Mouse (Mus musculus): ENCODE measurements at regions not wholly inside any gene's neighbourhood (a gene's known extent, or its start where the extent isn't known, plus 50 kb on each side); places are given as distances from the start of the nearest gene placed in this dataset.

- DNase-seq (ENCODE audit: low spot score), result no peak
- H3K36me3 ChIP-seq (replicated peaks), result no peaks in the 10 kb centered on the region
- TF ChIP-seq GATA1 (IDR thresholded peaks at IDR 0.05; ENCODE audit: borderline replicate concordance, low read length) (no peak), POLR2AphosphoS5 (IDR thresholded peaks at IDR 0.05; ENCODE audit: insufficient replicate concordance, low read depth, low read length) (no peak), CTCF (IDR thresholded peaks at IDR 0.05; ENCODE audit: low read depth, low read length) (no peak), GATA2 (IDR thresholded peaks at IDR 0.05; ENCODE audit: borderline replicate concordance, low read depth, low read length) (no peak), TAL1 (conservative IDR thresholded peaks at IDR 0.05; ENCODE audit: low read depth, low read length) (no peak)
- peaks cover 2% of the 10 kb centered on the region; the same call in 1 of the 2 replicates for H3K27me3 ChIP-seq (ENCODE audit: insufficient read depth, low read length)
- no peaks in the 10 kb centered on the region for H3K9me3 ChIP-seq (replicated peaks)
- H3K4me3 ChIP-seq (ENCODE audit: low read depth, low read length), result no peak overlapping the region
- H3K4me1 ChIP-seq (ENCODE audit: insufficient read depth, low read depth, low read length), result no peaks in the 10 kb centered on the region
- no peak for ATAC-seq (ENCODE audit: extremely low read depth, insufficient number of reproducible peaks, low FRiP score, poor library complexity, severe bottlenecking)
Observed at GRCm38 (mm10) chr13:6029461-6029860, 168.2 kb downstream of the Klf6 start.

GRCm38 (mm10) chr13:6030128-6030527 is 168.8 kb downstream of the Klf6 start:
- H3K36me3 ChIP-seq (replicated peaks), result no peaks in the 10 kb centered on the region
- TF ChIP-seq POLR2AphosphoS5 (IDR thresholded peaks at IDR 0.05; ENCODE audit: insufficient replicate concordance, low read depth, low read length) (no peak), GATA1 (IDR thresholded peaks at IDR 0.05; ENCODE audit: borderline replicate concordance, low read length) (no peak), CTCF (IDR thresholded peaks at IDR 0.05; ENCODE audit: low read depth, low read length) (no peak), TAL1 (conservative IDR thresholded peaks at IDR 0.05; ENCODE audit: low read depth, low read length) (no peak), GATA2 (IDR thresholded peaks at IDR 0.05; ENCODE audit: borderline replicate concordance, low read depth, low read length) (no peak)
- ATAC-seq (ENCODE audit: extremely low read depth, insufficient number of reproducible peaks, low FRiP score, poor library complexity, severe bottlenecking) (no peak), DNase-seq (ENCODE audit: low spot score) (no peak)
- peaks cover 2% of the 10 kb centered on the region; the same call in 1 of the 2 replicates for H3K27me3 ChIP-seq (ENCODE audit: insufficient read depth, low read length)
- no peak overlapping the region for H3K4me3 ChIP-seq (ENCODE audit: low read depth, low read length)
- no peaks in the 10 kb centered on the region for H3K4me1 ChIP-seq (ENCODE audit: insufficient read depth, low read depth, low read length)
- no peaks in the 10 kb centered on the region for H3K9me3 ChIP-seq (replicated peaks)

- Histone ChIP-seq H3K4me3 (ENCODE audit: low read depth, low read length) (no peak overlapping the region), H3K4me1 (ENCODE audit: insufficient read depth, low read depth, low read length) (no peaks in the 10 kb centered on the region), H3K27me3 (ENCODE audit: insufficient read depth, low read length) (no peaks in the 10 kb centered on the region; the same call in 1 of the 2 replicates), H3K9me3 (replicated peaks) (no peaks in the 10 kb centered on the region), H3K36me3 (replicated peaks) (no peaks in the 10 kb centered on the region)
- ATAC-seq (ENCODE audit: extremely low read depth, insufficient number of reproducible peaks, low FRiP score, poor library complexity, severe bottlenecking), result no peak
- no peak for TF ChIP-seq TAL1 (conservative IDR thresholded peaks at IDR 0.05; ENCODE audit: low read depth, low read length)
- no peak for TF ChIP-seq POLR2AphosphoS5 (IDR thresholded peaks at IDR 0.05; ENCODE audit: insufficient replicate concordance, low read depth, low read length)
- no peak for TF ChIP-seq GATA2 (IDR thresholded peaks at IDR 0.05; ENCODE audit: borderline replicate concordance, low read depth, low read length)
- TF ChIP-seq CTCF (IDR thresholded peaks at IDR 0.05; ENCODE audit: low read depth, low read length), result no peak
- no peak for TF ChIP-seq GATA1 (IDR thresholded peaks at IDR 0.05; ENCODE audit: borderline replicate concordance, low read length)
- no peak for DNase-seq (ENCODE audit: low spot score)
Observed at GRCm38 (mm10) chr13:6040132-6040531, 178.8 kb downstream of the Klf6 start.

GRCm38 (mm10) chr13:6040663-6041062 is 179.4 kb downstream of the Klf6 start:
- no peaks in the 10 kb centered on the region for H3K9me3 ChIP-seq (replicated peaks)
- ATAC-seq (ENCODE audit: extremely low read depth, insufficient number of reproducible peaks, low FRiP score, poor library complexity, severe bottlenecking), result no peak

GRCm38 (mm10) chr13:6042495-6042894 is 181.2 kb downstream of the Klf6 start:
- no peaks in the 10 kb centered on the region for H3K9me3 ChIP-seq (replicated peaks)
- ATAC-seq (ENCODE audit: extremely low read depth, insufficient number of reproducible peaks, low FRiP score, poor library complexity, severe bottlenecking) (no peak), DNase-seq (ENCODE audit: low spot score) (no peak)
- no peak overlapping the region for H3K4me3 ChIP-seq (ENCODE audit: low read depth, low read length)
- H3K4me1 ChIP-seq (ENCODE audit: insufficient read depth, low read depth, low read length), result no peaks in the 10 kb centered on the region
- TF ChIP-seq POLR2AphosphoS5 (IDR thresholded peaks at IDR 0.05; ENCODE audit: insufficient replicate concordance, low read depth, low read length) (no peak), GATA1 (IDR thresholded peaks at IDR 0.05; ENCODE audit: borderline replicate concordance, low read length) (no peak), CTCF (IDR thresholded peaks at IDR 0.05; ENCODE audit: low read depth, low read length) (no peak), GATA2 (IDR thresholded peaks at IDR 0.05; ENCODE audit: borderline replicate concordance, low read depth, low read length) (no peak), TAL1 (conservative IDR thresholded peaks at IDR 0.05; ENCODE audit: low read depth, low read length) (no peak)
- H3K36me3 ChIP-seq (replicated peaks), result no peaks in the 10 kb centered on the region
- H3K27me3 ChIP-seq (ENCODE audit: insufficient read depth, low read length), result no peaks in the 10 kb centered on the region; the same call in 1 of the 2 replicates

More at GRCm38 (mm10) chr13:6040663-6041062, 179.4 kb downstream of the Klf6 start:
- H3K36me3 ChIP-seq (replicated peaks), result no peaks in the 10 kb centered on the region
- no peak overlapping the region for H3K4me3 ChIP-seq (ENCODE audit: low read depth, low read length)
- no peaks in the 10 kb centered on the region for H3K4me1 ChIP-seq (ENCODE audit: insufficient read depth, low read depth, low read length)
- no peak for DNase-seq (ENCODE audit: low spot score)
- TF ChIP-seq CTCF (IDR thresholded peaks at IDR 0.05; ENCODE audit: low read depth, low read length) (no peak), GATA1 (IDR thresholded peaks at IDR 0.05; ENCODE audit: borderline replicate concordance, low read length) (no peak), POLR2AphosphoS5 (IDR thresholded peaks at IDR 0.05; ENCODE audit: insufficient replicate concordance, low read depth, low read length) (no peak), GATA2 (IDR thresholded peaks at IDR 0.05; ENCODE audit: borderline replicate concordance, low read depth, low read length) (no peak), TAL1 (conservative IDR thresholded peaks at IDR 0.05; ENCODE audit: low read depth, low read length) (no peak)
- H3K27me3 ChIP-seq (ENCODE audit: insufficient read depth, low read length), result no peaks in the 10 kb centered on the region; the same call in 1 of the 2 replicates

- H3K9me3 ChIP-seq (replicated peaks), result no peaks in the 10 kb centered on the region
- no peaks in the 10 kb centered on the region for H3K4me1 ChIP-seq (ENCODE audit: insufficient read depth, low read depth, low read length)
- no peak overlapping the region for H3K4me3 ChIP-seq (ENCODE audit: low read depth, low read length)
- DNase-seq (ENCODE audit: low spot score), result no peak
- TF ChIP-seq POLR2AphosphoS5 (IDR thresholded peaks at IDR 0.05; ENCODE audit: insufficient replicate concordance, low read depth, low read length) (no peak), GATA2 (IDR thresholded peaks at IDR 0.05; ENCODE audit: borderline replicate concordance, low read depth, low read length) (no peak), GATA1 (IDR thresholded peaks at IDR 0.05; ENCODE audit: borderline replicate concordance, low read length) (no peak), CTCF (IDR thresholded peaks at IDR 0.05; ENCODE audit: low read depth, low read length) (no peak), TAL1 (conservative IDR thresholded peaks at IDR 0.05; ENCODE audit: low read depth, low read length) (no peak)
- H3K36me3 ChIP-seq (replicated peaks), result no peaks in the 10 kb centered on the region
- no peak for ATAC-seq (ENCODE audit: extremely low read depth, insufficient number of reproducible peaks, low FRiP score, poor library complexity, severe bottlenecking)
- H3K27me3 ChIP-seq (ENCODE audit: insufficient read depth, low read length), result no peaks in the 10 kb centered on the region
Observed at GRCm38 (mm10) chr13:6059515-6060228, 198.4 kb downstream of the Klf6 start.

All from G1E (cell line).